Mouse (Mus musculus) telencephalon, adult 2 months (tissue): ENCODE results near the gene Pkp1.

Experiments
- DNase-seq: peaks from one replicate; pipeline ENCODE4 v3.0.0-alpha.2; 2011; ENCODE audit warnings: low read depth, low spot score

The Pkp1 gene

GRCm38 (mm10) chr1:135857137-135857775 is 61.8 kb downstream of the Pkp1 start:
- DNase-seq: no peak

DNA sequence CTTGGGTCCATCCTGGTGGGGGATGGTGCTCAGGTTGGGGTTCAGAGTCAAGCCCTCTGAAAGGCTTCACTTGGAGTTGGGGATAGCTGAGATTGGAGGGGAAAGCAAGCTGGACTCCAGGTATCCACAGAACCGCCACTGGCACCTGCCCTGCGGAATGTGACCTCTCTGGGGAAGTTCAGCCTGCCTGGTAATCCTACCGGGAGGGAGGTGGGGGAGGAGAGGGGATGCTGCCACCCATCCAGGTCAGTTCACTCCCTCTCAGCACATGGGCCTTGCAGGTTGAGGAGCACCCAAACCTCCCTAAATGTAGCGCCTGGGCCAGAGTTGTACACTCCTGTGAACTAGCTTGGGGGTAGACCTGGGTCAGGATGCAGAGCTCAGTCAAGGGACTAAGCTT is 62.9 kb downstream of the Pkp1 start:
- DNase-seq: no peak

- no peak for DNase-seq
Observed at GRCm38 (mm10) chr1:135855344-135855687, 63.7 kb downstream of the Pkp1 start.

GRCm38 (mm10) chr1:135854591-135855343 is 64.2 kb downstream of the Pkp1 start:
- DNase-seq: no peak

GRCm38 (mm10) chr1:135853200-135853599 is 65.8 kb downstream of the Pkp1 start:
- DNase-seq: no peak

DNA sequence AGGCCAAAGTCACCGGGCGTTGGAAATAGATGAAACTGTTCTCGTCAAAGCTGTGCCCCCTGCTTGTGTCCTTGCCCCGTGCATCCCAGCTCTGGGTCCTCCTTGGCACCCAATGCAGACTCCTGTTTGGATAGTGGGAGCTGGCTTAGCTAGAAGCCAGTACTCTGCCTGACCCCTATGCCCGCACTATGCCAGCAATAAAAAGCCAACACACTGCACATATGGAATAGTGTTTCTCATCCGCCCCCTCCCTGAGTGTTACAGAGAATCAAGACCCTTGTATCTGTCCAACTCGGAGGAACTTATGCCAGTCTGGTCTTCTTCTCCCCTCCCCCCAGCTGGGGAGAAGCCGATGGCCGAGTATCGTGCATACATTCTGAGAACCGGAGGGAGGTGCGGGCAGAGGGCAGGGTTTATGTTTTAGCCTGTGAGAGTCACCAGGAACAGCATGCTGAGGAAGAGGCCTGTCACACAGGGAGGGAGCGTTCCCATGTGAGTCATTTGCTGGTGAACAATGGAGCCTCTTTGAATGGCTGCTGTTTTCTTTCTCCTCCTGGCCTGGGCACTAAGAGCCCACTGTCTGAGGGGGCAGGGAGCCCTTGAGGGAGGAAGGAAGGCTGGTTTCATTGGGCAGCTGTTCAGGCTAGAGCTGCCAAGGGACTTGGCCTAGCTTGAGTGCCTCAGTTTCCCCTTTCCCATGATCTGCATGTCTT is 66.8 kb downstream of the Pkp1 start:
- peak; percentile 48 for DNase-seq

- no peak for DNase-seq
Observed at GRCm38 (mm10) chr1:135850722-135851512, 68.1 kb downstream of the Pkp1 start.

DNA sequence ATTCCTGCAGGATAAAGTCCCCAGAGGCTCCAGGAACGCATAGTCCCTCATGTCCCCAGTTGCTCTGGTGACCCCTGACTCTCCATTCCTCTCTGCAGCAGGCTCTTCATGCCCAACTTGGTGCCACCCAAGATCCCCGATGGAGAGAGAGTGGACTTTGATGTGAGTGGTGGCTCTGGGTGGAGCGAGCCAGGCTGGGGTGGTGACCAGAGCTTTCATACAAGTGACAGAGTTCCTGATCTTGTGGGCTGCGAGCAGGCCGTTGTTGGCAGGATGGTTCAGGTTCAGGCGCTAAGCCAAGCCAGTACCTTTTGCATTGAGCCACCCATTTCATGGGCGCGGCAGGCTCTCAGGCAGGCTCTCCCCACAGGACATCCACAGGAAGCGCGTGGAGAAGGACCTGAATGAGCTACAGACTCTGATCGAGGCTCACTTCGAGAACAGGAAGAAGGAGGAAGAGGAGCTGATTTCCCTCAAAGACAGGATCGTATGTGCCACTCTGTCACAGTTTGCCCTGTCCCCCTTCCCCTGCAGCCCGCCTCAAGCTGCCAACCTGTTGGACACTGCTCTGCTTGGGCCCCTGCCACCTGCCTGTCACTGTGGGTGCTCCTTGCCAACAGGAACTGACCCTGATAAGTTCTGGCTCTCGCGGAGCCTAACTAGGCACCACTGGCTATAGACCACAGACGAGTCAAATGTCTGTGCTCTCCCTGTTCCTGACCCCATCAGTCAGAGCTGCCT is 71.2 kb downstream of the Pkp1 start:
- DNase-seq: no peak

DNA sequence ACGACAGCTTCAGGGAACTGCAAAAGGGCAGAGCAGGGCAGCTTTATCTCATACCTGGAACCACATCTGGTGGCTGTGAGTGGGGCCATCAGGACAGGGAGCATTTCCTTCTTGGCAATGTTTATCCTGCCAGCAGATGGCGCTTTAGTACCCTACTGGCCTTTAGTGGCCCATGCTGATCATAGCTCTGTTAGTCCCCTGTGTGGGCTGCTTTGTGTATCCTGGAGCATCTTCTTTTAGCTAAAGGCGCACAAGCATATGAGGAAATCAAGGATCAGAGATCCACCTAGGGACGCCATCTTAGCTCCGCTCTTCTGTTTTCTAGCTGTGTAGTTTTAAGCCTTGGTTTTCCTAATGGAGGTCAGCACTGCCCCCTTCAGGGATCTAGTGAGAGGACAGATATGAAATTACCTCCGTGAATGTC is 71.9 kb downstream of the Pkp1 start:
- DNase-seq: no peak

- no peak for DNase-seq
Observed at GRCm38 (mm10) chr1:135846632-135847031, 72.4 kb downstream of the Pkp1 start.

DNA sequence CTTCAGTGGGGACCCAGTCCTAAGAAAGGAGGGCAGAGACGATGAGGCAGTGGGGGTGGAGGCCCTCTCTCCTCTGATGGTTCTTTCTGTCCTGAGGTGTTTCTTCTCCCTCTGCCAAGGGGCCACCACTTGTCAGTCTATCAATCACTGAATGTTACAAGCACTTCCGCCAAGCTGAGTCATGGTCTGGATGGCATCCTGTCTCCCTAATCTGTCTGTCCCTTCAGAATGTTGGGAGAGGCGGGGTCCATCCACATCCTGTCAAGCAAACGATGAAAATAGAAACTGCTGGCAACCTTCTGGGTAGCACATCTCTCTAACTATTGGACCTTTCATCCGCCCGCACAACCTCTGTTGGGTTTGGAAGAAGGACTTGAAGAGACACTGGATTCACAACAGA is 74.5 kb downstream of the Pkp1 start:
- DNase-seq: no peak

DNA sequence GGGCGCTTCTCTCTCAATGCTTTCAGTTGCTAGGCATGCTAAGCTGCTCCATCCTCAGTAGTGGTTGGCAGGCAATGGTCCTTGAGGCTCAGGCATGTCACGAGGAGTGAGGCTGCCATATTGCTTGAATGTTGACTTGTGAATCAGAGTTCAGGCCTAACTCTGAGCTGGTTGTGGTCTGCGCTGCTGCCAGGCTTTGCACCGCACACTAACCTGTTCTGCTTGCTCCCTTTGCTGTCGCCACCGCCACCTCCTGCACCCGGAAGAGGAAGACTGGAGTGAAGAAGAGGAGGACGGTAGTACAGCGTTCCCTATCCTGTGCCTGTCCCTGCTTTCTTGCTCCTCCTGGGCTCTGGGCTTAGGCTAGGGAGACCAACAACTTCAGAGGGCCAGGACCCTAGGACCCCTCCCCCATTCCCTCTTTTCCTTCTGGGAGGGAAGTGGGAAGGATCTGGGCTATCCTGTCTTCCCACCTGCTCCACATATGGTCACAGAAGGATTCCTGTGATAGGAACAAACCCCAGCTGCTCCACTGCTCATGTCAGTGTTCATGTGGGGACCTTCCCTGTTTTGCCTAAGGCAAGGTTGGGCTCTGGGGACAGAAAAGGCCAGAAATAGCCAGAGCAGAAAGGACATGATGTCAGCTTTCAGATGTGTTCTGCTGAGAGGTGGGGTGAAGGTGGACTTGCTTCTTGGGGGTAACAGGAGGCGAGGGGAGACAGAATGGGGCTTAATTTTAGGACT is 75.3 kb downstream of the Pkp1 start:
- DNase-seq: no peak

- peak; percentile 32 for DNase-seq
Observed at GRCm38 (mm10) chr1:135840675-135841395, 78.2 kb downstream of the Pkp1 start.

GRCm38 (mm10) chr1:135839065-135839464 is 79.9 kb downstream of the Pkp1 start:
- DNase-seq: no peak

GRCm38 (mm10) chr1:135838626-135839025 is 80.4 kb downstream of the Pkp1 start:
- no peak for DNase-seq

- DNase-seq: no peak
Observed at GRCm38 (mm10) chr1:135835716-135836483, 83.1 kb downstream of the Pkp1 start, which contains the start of gene Tnnt2. TSS of gene Tnnt2 (plus strand) at chr1:135836354.

- no peak for DNase-seq
Observed at GRCm38 (mm10) chr1:135834983-135835382, 84.0 kb downstream of the Pkp1 start.

- peak; percentile 28 for DNase-seq
Observed at GRCm38 (mm10) chr1:135834206-135834859, 84.7 kb downstream of the Pkp1 start.
